Mouse (Mus musculus): Measurements from ENCODE around the gene Rasa2.
"Not testable (repeated sequence)": the region's sequence is repeated elsewhere in the genome, so short reads cannot be mapped to it uniquely, and the experiment has no call there.

Rasa2 gene

DNA sequence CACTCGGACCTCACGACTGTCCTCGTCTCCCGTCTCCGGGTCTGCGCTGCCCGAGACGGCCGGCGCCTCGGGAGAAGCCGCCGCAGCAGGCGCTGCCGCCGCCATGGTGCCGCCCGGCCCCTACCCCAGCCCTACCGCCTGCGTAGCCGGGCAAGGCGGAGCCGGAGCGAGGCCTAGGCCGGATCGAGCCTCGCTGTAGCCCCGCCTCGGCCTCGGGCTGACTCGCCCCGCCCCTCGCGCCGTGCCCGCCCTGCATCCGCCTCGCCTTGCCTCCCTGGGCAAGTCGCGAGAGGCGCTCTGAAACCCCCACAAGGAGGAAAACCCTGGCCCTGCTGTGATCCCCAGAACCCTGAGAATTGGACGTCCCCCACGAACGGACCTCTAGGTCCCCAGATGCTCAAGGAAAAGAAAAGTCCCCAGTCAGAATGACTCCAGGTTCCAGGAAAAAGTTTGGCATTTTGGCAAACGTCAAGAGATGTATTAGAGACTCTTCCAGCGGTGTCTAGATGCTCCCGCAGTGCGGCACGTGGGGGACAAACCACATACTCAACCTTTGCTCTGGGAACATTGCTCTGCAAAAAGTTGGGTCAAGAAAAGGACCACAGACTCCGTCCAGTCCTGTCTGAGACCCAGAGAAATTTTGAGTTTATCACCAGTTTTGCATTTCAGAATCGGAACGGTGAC, at the start of gene Rasa2:
Gene Rasa2, minus strand, starts transcription at position 229 of the 684 bp plus-strand sequence.
- peak; percentile 80 for DNase-seq (ENCODE audit: low spot score)

DNA sequence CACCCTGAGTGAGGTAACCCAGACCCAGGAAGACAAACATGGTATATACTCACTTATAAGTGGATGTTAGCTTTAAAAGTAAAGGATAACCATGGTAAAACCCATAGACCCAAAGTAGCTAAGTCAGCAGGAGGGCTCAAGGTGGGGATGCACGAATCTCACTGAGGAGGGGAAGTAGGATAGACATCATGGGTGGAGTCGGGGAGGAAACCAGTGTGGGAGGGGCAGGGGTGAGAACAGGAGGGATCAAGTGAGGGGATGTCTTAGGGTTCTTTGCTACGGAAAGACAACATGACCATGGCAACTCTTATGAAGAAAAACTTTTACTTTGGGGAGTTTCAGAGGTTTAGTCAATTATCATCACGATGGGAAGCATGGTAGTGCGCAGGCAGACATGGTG, 47.2 kb upstream of the Rasa2 start:
- DNase-seq (ENCODE audit: low spot score), result no peak

DNA sequence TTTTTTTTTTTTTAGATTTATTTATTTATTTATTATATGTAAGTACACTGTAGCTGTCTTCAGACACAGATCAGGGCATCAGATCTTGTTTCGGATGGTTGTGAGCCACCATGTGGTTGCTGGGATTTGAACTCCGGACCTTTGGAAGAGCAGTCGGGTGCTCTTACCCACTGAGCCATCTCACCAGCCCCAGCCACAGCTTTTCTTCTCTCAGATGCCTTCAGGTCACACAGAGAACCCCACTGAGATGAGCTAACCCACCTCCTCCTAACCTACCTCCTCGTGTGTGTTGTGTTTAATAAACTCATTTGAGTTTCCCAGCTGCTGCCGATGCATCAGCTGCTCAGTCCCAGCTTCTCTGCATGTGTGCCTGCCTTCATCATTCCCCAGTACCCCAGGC, 46.3 kb upstream of the Rasa2 start:
- not testable (repeated sequence) for DNase-seq (ENCODE audit: low spot score)

DNA sequence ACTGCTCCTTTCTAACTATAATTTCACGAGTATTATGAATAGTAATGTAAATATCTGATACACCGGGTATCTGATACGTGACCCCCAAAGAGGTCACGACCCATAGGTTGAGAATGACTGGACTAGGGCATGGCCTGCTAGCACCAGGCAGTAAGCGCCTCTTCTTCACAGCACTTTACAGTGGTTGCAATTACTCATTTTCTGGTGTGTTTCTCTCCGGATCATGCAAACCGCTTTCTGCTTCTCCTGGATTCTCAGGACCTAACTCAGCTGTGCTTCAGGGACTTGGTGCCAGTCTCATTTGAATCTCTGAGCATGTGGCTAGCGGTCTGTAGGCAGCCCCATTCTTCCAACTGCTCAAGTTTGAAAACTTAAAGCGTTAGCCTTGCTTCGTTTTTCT, 45.3 kb upstream of the Rasa2 start:
- DNase-seq (ENCODE audit: low spot score), result no peak

DNA sequence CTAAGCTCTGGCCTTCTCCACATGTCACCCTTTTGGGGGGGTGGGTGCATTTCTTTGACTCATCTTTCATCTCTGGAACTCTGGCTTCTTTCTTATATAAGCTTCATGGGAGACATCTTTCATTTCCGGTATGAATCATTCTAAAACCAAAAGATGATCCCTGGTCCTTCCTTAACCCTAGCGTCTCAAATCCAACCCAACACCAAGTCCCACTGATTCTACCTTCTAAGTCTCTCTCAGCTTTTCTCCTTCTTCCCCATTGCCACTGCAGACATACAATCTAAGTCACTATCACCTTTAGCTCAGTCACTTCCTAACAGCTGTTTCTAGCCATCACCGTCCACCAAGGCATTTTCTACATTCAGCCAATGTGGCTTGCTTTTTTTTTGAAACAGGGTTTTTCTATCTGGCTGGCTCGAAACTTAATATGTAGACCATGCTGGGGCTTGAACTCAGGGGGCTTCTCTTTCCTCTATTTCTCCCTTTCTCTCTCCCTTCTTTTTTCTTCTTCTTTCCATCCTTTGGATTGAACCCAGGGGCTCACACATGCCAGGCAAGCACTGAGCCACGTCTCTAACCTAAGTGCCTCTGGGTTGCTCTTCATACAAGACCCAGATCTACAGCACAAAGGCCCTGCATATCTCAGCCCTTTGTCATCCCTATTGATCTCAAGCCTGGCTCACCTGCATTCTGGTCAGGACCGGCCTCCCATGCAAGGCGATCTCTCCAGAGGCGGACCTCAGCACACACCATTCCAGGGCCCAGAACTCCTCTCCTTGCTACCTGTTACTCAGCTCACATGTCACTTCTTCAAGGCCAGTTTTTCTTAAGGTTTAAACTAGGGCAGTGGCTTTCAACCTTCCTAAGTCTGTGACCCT, 44.6 kb upstream of the Rasa2 start:
- DNase-seq (ENCODE audit: low spot score), result no peak

DNA sequence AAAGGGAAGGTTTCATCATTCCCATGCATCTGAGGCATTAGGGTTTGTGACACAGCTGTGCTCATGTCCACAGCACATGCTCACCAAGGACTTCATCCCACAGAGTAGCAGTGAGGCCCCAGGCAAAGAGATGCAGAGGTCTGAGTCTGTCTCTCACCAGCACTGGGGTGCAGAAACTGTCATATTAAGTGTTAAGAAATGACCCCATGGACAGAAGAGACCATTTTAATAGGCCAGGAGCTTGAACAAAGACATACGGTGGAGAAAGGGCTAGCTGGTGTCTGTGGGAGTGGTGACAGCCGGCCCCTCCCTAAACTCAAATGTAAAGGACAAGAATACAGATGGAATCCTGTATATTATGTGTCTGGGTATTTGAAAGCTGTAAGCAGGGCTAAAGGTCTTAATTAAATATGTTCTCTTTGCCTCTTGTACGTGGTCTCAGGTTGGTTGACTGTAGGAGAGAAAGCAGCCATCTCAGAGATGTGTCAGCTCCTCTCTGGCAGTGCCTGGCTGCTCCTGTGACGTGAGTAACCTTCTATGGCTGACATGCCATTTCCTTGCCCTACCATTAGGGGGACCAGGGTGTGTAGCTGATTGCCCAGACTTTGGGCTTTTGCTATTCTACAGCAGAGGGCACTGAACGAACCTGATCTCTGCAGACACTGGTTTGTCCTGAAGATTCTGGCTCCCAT, 43.8 kb upstream of the Rasa2 start:
- no peak for DNase-seq (ENCODE audit: low spot score)

DNA sequence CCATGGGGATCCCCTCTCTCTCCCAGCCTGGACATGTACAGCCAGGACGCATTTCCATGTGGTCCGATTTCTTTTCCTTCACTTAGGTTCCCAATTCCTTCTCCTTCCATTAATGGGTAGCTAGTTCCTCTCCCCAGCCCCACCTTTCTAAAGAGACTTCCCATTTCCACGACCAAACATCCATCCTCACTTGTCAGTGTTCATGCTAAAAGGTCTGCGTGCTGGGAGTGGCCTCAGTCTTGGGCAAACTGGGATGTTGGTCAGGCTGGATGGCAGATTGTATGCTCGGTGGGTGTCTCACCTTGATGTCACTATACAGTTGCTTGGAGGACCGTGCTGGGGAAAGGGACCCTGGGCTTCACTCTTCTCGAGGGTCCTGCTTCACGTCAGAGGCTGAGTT, 42.9 kb upstream of the Rasa2 start:
- no peak for DNase-seq (ENCODE audit: low spot score)

DNA sequence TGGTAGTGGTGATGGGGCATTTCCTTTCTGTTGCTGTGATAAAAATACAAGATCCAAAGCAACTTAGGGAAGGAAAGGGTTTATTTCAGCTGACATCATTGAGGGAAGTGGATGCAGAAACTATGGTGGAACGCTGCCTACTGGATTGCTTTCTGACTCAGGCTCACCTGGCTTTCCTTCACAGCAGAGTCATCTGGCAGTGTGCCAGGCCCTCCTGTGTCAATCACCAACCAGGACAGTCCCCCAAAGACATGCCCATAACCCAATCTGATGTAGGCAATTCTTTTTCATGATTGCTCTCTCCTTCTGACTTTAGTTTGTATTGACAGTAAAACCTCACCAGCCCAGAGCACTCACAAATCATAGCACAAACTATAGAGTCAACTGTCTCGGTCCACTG, 41.0 kb upstream of the Rasa2 start:
- no peak for DNase-seq (ENCODE audit: low spot score)

DNA sequence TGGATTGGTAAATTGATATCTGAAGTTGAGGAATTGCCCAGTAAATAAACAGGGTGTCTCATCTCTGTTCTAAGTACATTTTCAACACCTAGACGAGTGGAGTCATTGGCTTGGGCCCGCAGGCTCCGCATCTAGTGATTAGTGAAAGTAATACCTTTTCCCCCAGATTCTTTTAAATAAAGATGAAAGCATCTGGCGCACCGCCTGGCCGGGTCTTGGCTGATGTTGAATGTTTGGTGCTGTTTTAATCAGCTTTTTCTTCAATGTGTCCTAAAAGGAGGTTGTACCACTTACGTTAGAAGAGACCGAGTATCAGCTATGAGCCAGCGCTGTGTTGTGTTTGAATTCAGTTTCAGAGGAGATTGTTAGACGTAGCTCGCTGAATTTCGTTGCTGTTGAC, 39.8 kb upstream of the Rasa2 start:
- DNase-seq (ENCODE audit: low spot score), result no peak

DNA sequence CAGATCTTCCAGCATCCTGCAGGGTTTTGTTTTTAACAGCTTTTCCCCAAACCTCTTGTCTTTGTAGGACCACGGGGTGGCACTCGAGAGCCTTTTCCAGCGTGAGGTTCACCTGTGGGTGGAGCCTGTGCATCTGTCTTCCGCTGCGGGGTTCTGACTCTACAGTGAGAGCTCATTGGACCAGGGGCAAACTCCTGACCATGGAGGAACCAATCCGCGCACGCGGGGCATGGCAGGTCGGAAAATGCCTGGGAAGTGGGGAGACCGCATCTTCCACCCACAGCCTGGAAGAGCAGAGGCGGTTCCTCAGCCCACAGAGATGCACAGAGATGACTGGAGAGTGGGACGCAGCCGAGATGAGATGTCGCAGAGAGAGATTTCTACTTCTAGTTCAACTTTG, 38.5 kb upstream of the Rasa2 start:
- DNase-seq (ENCODE audit: low spot score), result peak; percentile 78

DNA sequence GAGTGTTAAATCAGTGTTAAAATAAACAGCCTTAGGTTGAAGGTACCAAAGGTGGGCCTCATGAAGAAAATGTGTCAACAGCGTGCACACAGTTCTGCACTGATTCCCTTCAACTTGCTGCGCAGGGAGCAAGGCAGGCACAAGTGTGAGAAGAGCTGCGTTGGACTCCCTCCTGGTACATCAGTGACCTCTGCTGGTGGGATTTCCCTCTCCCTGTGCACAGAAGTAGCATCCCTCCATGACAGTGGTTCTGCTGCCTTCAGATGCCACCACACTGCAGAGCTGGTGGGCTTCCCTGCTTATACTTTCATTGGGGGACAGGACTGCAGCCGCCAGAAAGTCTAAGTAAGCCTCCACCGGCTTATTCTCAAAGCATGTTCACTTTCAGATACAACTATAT, 37.2 kb upstream of the Rasa2 start:
- DNase-seq (ENCODE audit: low spot score), result peak; percentile 24

DNA sequence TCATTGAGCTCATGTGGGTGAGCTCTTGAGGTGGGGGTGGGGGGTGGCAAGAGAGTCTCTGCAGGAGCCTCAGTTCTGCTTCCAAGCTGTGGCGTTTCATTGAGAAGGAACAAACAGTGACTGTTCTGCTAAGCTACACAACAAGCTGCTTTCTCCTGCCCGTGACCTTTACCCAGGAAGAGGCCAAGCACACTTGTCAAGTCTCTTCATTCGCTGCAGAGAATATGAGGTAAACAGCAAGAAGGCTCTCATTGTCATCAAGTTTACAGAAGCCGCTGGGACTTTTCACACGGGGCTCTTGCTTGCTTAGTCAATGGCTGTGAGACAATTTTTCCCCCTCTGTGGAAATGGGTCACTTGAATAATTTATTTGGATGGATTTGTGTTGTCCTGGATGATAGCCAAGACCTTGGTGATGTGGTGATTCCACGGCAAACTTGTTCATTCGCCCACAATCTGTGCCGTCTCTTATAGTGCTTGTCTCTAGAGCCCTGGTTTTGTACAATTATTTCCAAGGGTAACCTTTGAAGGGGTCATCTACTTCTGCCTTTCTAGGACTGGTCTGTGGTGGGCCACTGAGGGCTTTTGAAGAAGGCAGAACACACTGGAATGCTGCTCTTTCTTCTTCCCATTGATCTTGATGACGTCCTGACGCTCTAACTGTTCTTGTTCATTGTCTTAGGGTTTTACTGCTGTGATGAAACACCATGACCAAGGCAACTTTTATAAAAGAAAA, 29.3 kb upstream of the Rasa2 start:
- no peak for DNase-seq (ENCODE audit: low spot score)

DNA sequence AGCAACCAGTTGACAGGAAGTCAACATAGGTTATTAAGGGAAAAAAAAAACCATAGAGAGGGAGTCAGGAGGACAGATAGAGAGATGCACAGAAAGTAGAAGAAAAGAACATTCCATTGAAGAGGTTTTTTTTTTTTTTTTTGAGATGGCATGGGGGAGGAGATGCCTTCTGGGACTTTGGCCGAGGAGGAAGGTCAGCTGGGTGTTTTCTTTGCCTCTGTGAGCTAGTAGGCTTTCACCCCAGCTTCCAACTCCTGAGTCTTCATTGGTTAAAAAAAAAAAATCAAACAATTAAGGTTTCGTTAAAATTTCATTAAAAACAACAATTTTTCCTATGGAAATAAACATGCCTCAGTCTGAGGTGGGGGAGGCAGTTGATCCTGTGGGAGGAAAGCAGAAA, 28.4 kb upstream of the Rasa2 start:
- no peak for DNase-seq (ENCODE audit: low spot score)

DNA sequence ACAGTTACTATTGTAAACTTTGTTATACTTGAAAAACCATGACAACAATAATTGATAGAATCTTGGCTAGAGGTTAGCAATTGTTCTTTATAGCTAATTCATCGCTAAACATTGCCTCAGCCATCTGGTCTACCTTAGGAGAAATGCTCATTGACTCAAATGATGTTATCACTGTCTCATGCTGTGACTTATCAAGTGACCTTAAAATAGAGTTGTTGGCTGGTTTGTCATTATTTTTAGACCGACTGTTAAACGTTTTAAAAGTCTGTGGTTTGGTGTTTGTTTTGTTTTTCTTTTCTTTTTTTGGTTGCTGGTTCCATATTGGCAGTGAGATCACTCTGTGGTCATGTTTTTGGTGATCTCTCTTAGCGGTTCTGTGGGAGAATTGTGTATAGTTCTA, 22.1 kb upstream of the Rasa2 start:
- no peak for DNase-seq (ENCODE audit: low spot score)

DNA sequence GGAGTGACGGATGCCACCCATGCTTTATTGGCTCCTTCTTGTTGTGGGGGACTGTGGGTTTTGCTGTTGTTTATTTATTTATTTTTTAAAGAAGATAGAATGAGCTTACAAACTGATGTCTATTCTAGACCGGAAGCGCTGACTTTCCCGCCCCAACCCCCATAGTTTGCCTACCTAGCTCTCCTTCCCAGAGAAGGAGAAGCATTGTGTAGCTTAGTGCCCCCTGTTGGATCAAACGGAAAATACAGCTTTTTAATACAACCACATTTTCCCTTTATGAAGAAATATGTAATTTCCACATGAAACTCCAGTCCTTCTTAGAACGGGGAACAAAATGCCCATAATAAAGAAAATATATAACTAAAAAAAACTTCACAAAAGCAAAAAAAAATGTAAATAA, 21.3 kb upstream of the Rasa2 start:
- no peak for DNase-seq (ENCODE audit: low spot score)

DNA sequence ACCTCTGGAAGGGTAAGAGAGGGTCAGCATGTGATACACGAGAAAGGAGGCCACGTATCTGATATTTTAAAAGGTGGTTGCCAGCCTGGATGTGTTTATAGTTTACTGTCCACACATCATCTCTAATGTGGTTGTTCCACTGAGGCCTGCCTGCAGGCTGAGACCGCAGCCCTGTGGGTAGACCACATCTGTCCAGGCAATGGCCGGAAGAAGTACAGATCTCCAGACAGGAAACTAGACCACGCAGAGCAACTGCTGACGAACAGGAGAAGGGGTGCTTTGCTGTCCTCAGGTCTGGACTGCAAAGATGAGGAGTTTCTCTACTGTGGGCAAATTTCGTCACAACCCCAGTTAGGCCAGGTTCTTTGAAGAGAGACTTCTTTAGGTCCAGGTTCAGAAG, 19.4 kb upstream of the Rasa2 start:
- no peak for DNase-seq (ENCODE audit: low spot score)

DNA sequence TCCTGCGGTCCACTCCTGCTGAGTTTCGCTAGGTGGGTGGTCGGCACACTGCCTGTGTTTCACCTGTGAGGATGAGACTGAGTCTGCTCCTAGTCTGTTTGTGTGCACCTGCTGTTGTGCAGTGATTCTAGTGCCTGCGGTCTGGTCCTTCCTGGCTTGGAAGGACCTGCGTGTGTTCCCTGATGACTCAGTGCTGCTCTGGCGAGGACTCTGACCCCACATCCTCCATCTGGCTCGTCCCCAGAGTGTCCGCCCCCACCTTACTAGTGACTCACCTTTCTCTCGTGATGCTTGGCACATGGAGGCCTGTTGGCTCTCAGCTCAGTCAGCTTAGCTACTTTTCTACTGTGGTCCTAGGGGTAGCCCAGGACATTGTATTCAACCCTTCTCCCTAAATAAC, 18.5 kb upstream of the Rasa2 start:
- DNase-seq (ENCODE audit: low spot score), result no peak

DNA sequence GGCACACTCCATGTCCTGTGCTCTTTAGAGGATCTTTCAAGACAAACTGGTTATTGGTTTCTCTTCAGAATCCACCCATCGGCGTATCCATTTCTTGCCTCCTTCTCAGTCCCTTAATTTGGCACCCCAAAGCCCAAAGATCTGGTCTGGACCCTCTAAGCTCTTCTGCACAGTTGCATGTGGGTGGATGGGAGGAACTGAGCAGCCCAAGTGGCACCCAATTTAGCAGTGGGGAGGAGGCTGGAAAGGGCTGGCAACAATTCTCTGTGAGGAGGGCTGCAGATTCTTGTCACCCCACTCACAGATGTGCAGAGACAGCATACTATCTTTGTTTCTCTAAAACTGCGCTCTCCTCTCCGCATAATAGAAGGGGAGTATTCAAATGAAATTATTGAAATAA, 17.9 kb upstream of the Rasa2 start:
- no peak for DNase-seq (ENCODE audit: low spot score)

DNA sequence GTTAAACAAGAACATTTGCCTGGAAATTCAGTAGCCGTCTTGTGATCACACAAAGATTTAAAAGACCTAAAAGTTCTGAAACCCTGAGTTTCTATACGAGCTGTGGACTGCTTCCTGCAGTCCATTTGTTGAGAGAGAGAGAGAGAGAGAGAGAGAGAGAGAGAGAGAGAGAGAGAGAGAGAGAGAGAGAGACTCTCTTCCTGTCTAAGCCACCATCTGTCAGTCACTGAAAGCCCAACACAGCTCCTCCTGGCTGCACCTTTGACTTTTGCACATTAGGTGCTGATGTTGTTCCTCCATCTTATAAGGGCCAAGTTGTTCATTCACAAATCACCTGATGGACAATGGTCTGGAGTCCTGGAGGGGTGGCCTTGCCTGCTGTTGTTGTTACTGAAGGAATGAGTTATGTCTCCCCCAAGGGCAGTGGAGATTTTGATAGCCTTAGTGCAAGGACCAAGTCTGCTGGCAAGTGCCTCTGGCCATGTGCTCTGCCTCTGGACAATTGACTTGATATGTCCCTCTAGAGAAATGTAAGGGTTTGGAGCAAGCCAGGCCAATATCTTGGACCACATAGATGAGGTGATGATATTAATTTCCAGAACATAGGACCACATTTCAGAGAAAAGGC, 15.4 kb upstream of the Rasa2 start:
- no peak for DNase-seq (ENCODE audit: low spot score)

DNA sequence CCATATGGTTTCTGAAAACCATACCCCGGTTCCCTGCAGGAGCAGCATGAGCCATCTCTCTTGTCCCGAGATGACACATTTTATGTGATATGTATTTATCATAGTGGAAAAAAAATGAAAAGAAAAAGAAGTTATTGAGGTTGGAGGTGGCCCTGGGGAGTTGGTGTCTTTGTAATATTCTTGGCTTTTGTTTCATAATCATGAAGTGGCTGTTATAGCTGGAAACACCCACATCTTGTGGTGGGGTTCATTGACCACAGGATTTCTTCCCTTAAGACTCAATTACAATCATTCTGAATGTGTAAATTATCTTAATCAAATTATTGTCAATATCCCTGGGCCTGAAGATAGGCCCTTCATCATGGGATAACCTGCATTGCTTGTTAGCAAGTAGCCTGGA, 13.4 kb upstream of the Rasa2 start:
- no peak for DNase-seq (ENCODE audit: low spot score)

DNA sequence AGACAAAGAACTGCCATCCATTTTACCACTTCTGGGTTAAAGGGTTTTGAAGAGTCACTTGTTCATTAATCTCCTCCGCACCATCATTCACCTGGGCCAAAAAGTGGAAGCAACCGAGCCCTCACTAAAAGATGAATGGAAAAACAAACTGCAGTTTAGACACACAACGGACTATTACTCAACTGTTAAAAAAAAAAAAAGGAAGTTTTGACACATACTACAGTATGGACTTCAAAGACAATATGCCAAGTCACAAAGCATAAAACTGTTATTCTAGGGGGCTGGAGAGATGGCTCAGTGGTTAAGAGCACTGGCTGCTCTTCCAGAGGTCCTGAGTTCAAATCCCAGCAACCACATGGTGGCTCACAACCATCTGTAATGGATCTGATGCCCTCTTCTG, 12.6 kb upstream of the Rasa2 start:
- DNase-seq (ENCODE audit: low spot score), result not testable (repeated sequence)

DNA sequence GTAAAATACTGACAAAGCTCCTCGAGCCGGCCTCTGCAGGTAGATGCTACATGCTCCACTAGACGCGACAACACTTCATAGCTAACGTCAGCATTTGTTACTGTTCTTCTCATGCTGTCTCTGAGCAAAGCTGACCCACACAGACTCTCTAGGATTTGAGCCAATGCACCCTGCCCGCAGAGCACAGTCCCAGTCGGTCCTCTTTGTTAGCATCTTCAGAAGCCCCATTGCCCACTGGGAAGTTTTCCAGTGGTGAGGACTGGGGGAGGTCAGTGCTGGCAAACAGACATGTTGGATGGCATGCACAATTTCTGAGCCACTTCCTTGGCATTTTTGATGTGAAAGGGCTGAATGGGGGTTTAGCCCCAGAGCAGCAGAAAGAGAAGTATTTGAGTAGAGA, 8.0 kb upstream of the Rasa2 start:
- no peak for DNase-seq (ENCODE audit: low spot score)
